Comparison of ENCODE assay signal across 8 mouse cellular contexts in genomic region chr7:27166614-27167474, GRCm38 (mm10). TPM values are rescaled to one million over a fixed set of nuclear protein-coding genes. Genes with fewer than 3 reads are reported as not detected.
A peak's percentile ranks its signal among the peaks of the same experiment; 100 is the strongest.
DNase-seq lines count a peak whose midpoint lies in the region; ATAC-seq and TF ChIP-seq lines count a peak whose summit lies in the region.

Gene Egln2 (minus strand): TSS chr7:27166802.

- TF ChIP-seq CTCF in liver, embryonic 14.5 days (IDR thresholded peaks at IDR 0.05; ENCODE audit: low read depth) = no peak
- no peak for TF ChIP-seq CTCF in stomach, postnatal 0 days (IDR thresholded peaks at IDR 0.05; ENCODE audit: low read depth)

- 2% methylated on average over 61 of the region's 61 CpGs for WGBS in forebrain, embryonic 10.5 days
- WGBS in heart, embryonic 15.5 days = 1% methylated on average over 61 of the region's 61 CpGs
- under 1% methylated on average over 61 of the region's 61 CpGs for WGBS in liver, embryonic 14.5 days (ENCODE audit: insufficient replicate concordance)
- WGBS in neural tube, embryonic 11.5 days = 2% methylated on average over 44 of the region's 61 CpGs
- WGBS in stomach, postnatal 0 days = 2% methylated on average over 48 of the region's 61 CpGs

- H3K9ac ChIP-seq in heart, embryonic 15.5 days = peak within 1 kb of the TSS; percentile 74
- peak within 1 kb of the TSS; percentile 74 for H3K9ac ChIP-seq in liver, embryonic 14.5 days (replicated peaks)
- H3K9ac ChIP-seq in neural tube, embryonic 11.5 days (ENCODE audit: low read length) = peak within 1 kb of the TSS; percentile 87
- H3K9ac ChIP-seq in stomach, postnatal 0 days (ENCODE audit: low read length) = peak within 1 kb of the TSS; percentile 94

- H3K27me3 ChIP-seq in forebrain, embryonic 10.5 days (ENCODE audit: poor library complexity, severe bottlenecking) = no peaks in the 10 kb centered on the region
- H3K27me3 ChIP-seq in heart, embryonic 15.5 days = no peaks in the 10 kb centered on the region
- no peaks in the 10 kb centered on the region for H3K27me3 ChIP-seq in liver, embryonic 14.5 days (ENCODE audit: control insufficient read depth, insufficient read depth, low read length)
- H3K27me3 ChIP-seq in neural tube, embryonic 11.5 days (ENCODE audit: control insufficient read depth, insufficient read depth, low read length) = no peaks in the 10 kb centered on the region
- H3K27me3 ChIP-seq in stomach, postnatal 0 days (ENCODE audit: control insufficient read depth, insufficient read depth, low read length) = no peaks in the 10 kb centered on the region

- peaks cover 45% of the 10 kb centered on the region for H3K4me1 ChIP-seq in forebrain, embryonic 10.5 days
- peaks cover 47% of the 10 kb centered on the region for H3K4me1 ChIP-seq in heart, embryonic 15.5 days (replicated peaks)
- H3K4me1 ChIP-seq in liver, embryonic 14.5 days (replicated peaks; ENCODE audit: control insufficient read depth in 2 of 2, insufficient read depth in 2 of 2, low read length in 1 of 2) = peaks cover 0 to 12% of the 10 kb centered on the region in 2 experiments; a peak in 3 of 4 replicates
- H3K4me1 ChIP-seq in neural tube, embryonic 11.5 days (ENCODE audit: control insufficient read depth, insufficient read depth, low read length) = peaks cover 20% of the 10 kb centered on the region
- peaks cover 3% of the 10 kb centered on the region; the same call in 1 of the 2 replicates for H3K4me1 ChIP-seq in stomach, postnatal 0 days (replicated peaks; ENCODE audit: control insufficient read depth, insufficient read depth)

- peak within 1 kb of the TSS; percentile 77 for H3K4me3 ChIP-seq in forebrain, embryonic 10.5 days
- peak within 1 kb of the TSS; percentile 66 for H3K4me3 ChIP-seq in heart, embryonic 15.5 days
- H3K4me3 ChIP-seq in liver, embryonic 14.5 days (ENCODE audit: insufficient read depth in 1 of 2, low read depth in 2 of 2, low read length in 2 of 2) = peak within 1 kb of the TSS; percentile 77 to 84
- peak within 1 kb of the TSS; percentile 72 for H3K4me3 ChIP-seq in neural tube, embryonic 11.5 days (ENCODE audit: low read depth, low read length)
- H3K4me3 ChIP-seq in stomach, postnatal 0 days (ENCODE audit: low read depth, low read length) = peak within 1 kb of the TSS; percentile 84

- H3K4me2 ChIP-seq in heart, embryonic 15.5 days = peak within 1 kb of the TSS; percentile 82
- peak within 1 kb of the TSS; percentile 78 for H3K4me2 ChIP-seq in liver, embryonic 14.5 days (ENCODE audit: low read depth)
- H3K4me2 ChIP-seq in neural tube, embryonic 11.5 days (ENCODE audit: low read depth) = peak within 1 kb of the TSS; percentile 63
- H3K4me2 ChIP-seq in stomach, postnatal 0 days (replicated peaks; ENCODE audit: low read depth) = peak within 1 kb of the TSS; percentile 78

- TF ChIP-seq EP300 in liver, embryonic 14.5 days (IDR thresholded peaks at IDR 0.05; ENCODE audit: low read depth) = no peak
- no peak for TF ChIP-seq EP300 in stomach, postnatal 0 days (optimal IDR thresholded peaks at IDR 0.05)

- peak; percentile 84 for DNase-seq in c-Kit-negative CD71-positive TER-119-positive erythroid progenitor cells, embryonic 14.5 days (ENCODE audit: low read depth, low spot score)
- DNase-seq in forebrain, embryonic 10.5 days (ENCODE audit: extremely low spot score, low spot score) = peak; percentile 94
- DNase-seq in kidney, postnatal 25 days = peak; percentile 97 to 98
- DNase-seq in liver, embryonic 14.5 days (ENCODE audit: low read depth in 3 of 3, low spot score in 3 of 3) = peak; percentile 85 to 88 (median 87)
- peak; percentile 94 for DNase-seq in neural tube, embryonic 11.5 days (ENCODE audit: low spot score)
- peak; percentile 95 for DNase-seq in stomach, postnatal 0 days (ENCODE audit: low spot score)

- peaks cover 51% of the 10 kb centered on the region for H3K36me3 ChIP-seq in forebrain, embryonic 10.5 days (replicated peaks)
- peaks cover 22% of the 10 kb centered on the region for H3K36me3 ChIP-seq in heart, embryonic 15.5 days
- H3K36me3 ChIP-seq in liver, embryonic 14.5 days (replicated peaks; ENCODE audit: control insufficient read depth, insufficient read depth, low read depth) = no peaks in the 10 kb centered on the region
- H3K36me3 ChIP-seq in neural tube, embryonic 11.5 days (ENCODE audit: control insufficient read depth, insufficient read depth, low read length) = 0 out of 2 replicates have a peak, but pooled peaks cover 2% of the 10 kb centered on the region
- 0 out of 2 replicates have a peak, but pooled peaks cover 5% of the 10 kb centered on the region for H3K36me3 ChIP-seq in stomach, postnatal 0 days (ENCODE audit: control insufficient read depth, insufficient read depth, low read length)

- no peaks in the 10 kb centered on the region for H3K9me3 ChIP-seq in forebrain, embryonic 10.5 days
- no peaks in the 10 kb centered on the region for H3K9me3 ChIP-seq in heart, embryonic 15.5 days (replicated peaks)
- no peaks in the 10 kb centered on the region for H3K9me3 ChIP-seq in liver, embryonic 14.5 days (ENCODE audit: control insufficient read depth, low read length)
- H3K9me3 ChIP-seq in neural tube, embryonic 11.5 days (ENCODE audit: control insufficient read depth, low read length) = no peaks in the 10 kb centered on the region
- no peaks in the 10 kb centered on the region for H3K9me3 ChIP-seq in stomach, postnatal 0 days (ENCODE audit: control insufficient read depth, low read length)

- peak; percentile 87 for ATAC-seq in CD4-positive, CD25-positive, alpha-beta regulatory T cell, adult 4 months
- peak; percentile 86 for ATAC-seq in heart, embryonic 15.5 days (replicated peaks; ENCODE audit: insufficient number of reproducible peaks, insufficient read depth, low FRiP score, low read depth)
- peak; percentile 85 for ATAC-seq in liver, embryonic 14.5 days (ENCODE audit: insufficient read depth)
- peak; percentile 77 for ATAC-seq in neural tube, embryonic 11.5 days (ENCODE audit: insufficient read depth, low FRiP score, low TSS enrichment)
- peak; percentile 85 for ATAC-seq in stomach, postnatal 0 days (ENCODE audit: low FRiP score, low TSS enrichment)

- H3K27ac ChIP-seq in forebrain, embryonic 10.5 days = peak within 1 kb of the TSS; percentile 98
- H3K27ac ChIP-seq in heart, embryonic 15.5 days = peak within 1 kb of the TSS; percentile 98
- peak within 1 kb of the TSS; percentile 66 for H3K27ac ChIP-seq in liver, embryonic 14.5 days
- peak within 1 kb of the TSS; percentile 94 for H3K27ac ChIP-seq in neural tube, embryonic 11.5 days (ENCODE audit: low read depth, low read length)
- H3K27ac ChIP-seq in stomach, postnatal 0 days (replicated peaks) = peak within 1 kb of the TSS; percentile 99

RNA-seq across cellular contexts. Expression of gene Egln2, which starts in this region (rescaled TPM):
- polyA plus RNA-seq in CD4-positive, CD25-positive, alpha-beta regulatory T cell, adult 4 months (2017; shearing (Covaris generic)) = 10 to 100 TPM; 16.8 to 16.9 TPM
- polyA plus RNA-seq in forebrain, embryonic 10.5 days (2016; fragmentation: Nextera tagmentation; extraction: Ambion mirVana) = 73.7 and 74.0 TPM in 2 replicates
- polyA plus RNA-seq in heart, embryonic 15.5 days (2015; fragmentation: Nextera tagmentation; extraction: Ambion mirVana) = 45.7 and 65.8 TPM in 2 replicates
- 22.2 and 23.3 TPM in 2 replicates for polyA plus RNA-seq in liver, embryonic 14.5 days (2012; rRNA removed)
- polyA plus RNA-seq in liver, embryonic 14.5 days (2014; fragmentation: Nextera tagmentation; extraction: Ambion mirVana) = 11.7 and 13.8 TPM in 2 replicates
- polyA plus RNA-seq in neural tube, embryonic 11.5 days (2014; fragmentation: Nextera tagmentation; extraction: Ambion mirVana) = 51.0 and 54.6 TPM in 2 replicates
- polyA plus RNA-seq in stomach, postnatal 0 days (2015; fragmentation: Nextera tagmentation; extraction: Ambion mirVana) = 51.0 and 53.4 TPM in 2 replicates

Comparison
In these comparisons a context has a peak if more than half of its experiments do, and no peak if none do; other contexts are left out.
1. Peak in every context shown above with its lines: DNase-seq, ATAC-seq, H3K4me3 ChIP-seq and H3K27ac ChIP-seq.